Mouse (Mus musculus) mature B cell (primary cell): Measurements from ENCODE around the gene Myrf.

Experiments used
- in situ Hi-C: fragments of 300-500 bp; cut with MboI; formaldehyde crosslinking; loops from 2 replicates; pipeline ENCODE4 v1.14.3; 2019

The Myrf gene

GRCm38 (mm10) chr19:10208851-10209250, 31.7 kb downstream of the Myrf start:
- in situ Hi-C loops, result loop anchor here (10.0 kb wide), 1 partner anchor 294 kb away; no protein-coding TSS in a partner anchor

GRCm38 (mm10) chr19:10205051-10205450, 35.5 kb downstream of the Myrf start:
- in situ Hi-C loops, result loop anchor here (10.0 kb wide), 1 partner anchor 290 kb away; no protein-coding TSS in a partner anchor

GRCm38 (mm10) chr19:10204616-10205001, 35.9 kb downstream of the Myrf start:
- in situ Hi-C loops, result loop anchor here (10.0 kb wide), 1 partner anchor 290 kb away; no protein-coding TSS in a partner anchor

- in situ Hi-C loops, result loop anchor here (10.0 kb wide), 1 partner anchor 289 kb away; no protein-coding TSS in a partner anchor
Measured at GRCm38 (mm10) chr19:10203848-10204615, 36.5 kb downstream of the Myrf start, which contains the start of the genes Tmem258 and Fen1. TSS of gene Tmem258 (plus strand) at chr19:10204014. TSS of gene Fen1 (minus strand) at chr19:10204169.

- in situ Hi-C loops, result loop anchor here (10.0 kb wide), 1 partner anchor 288 kb away; no protein-coding TSS in a partner anchor
Measured at GRCm38 (mm10) chr19:10203146-10203847, 37.3 kb downstream of the Myrf start.

- in situ Hi-C loops, result loop anchor here (25.0 kb wide), 1 partner anchor 186 kb away; the partner anchor contains the start of genes Best1 and Rab3il1
Measured at GRCm38 (mm10) chr19:10198723-10199122, 41.8 kb downstream of the Myrf start.

GRCm38 (mm10) chr19:10198286-10198685, 42.3 kb downstream of the Myrf start:
- in situ Hi-C loops, result loop anchor here (25.0 kb wide), 1 partner anchor 186 kb away; the partner anchor contains the start of genes Best1 and Rab3il1

GRCm38 (mm10) chr19:10197130-10197529, 43.4 kb downstream of the Myrf start:
- in situ Hi-C loops, result loop anchor here (25.0 kb wide), 1 partner anchor 185 kb away; the partner anchor contains the start of genes Best1 and Rab3il1

- in situ Hi-C loops, result loop anchor here (25.0 kb wide), 1 partner anchor 183 kb away; the partner anchor contains the start of genes Best1 and Rab3il1
Measured at GRCm38 (mm10) chr19:10195252-10195651, 45.3 kb downstream of the Myrf start.

- in situ Hi-C loops, result loop anchor here (25.0 kb wide), 1 partner anchor 182 kb away; the partner anchor contains the start of genes Best1 and Rab3il1
Measured at GRCm38 (mm10) chr19:10194337-10194736, 46.2 kb downstream of the Myrf start.

GRCm38 (mm10) chr19:10191326-10191725, 49.2 kb downstream of the Myrf start:
- in situ Hi-C loops, result loop anchor here (25.0 kb wide), 1 partner anchor 179 kb away; the partner anchor contains the start of genes Best1 and Rab3il1

GRCm38 (mm10) chr19:10190796-10191195, 49.8 kb downstream of the Myrf start:
- in situ Hi-C loops, result loop anchor here (25.0 kb wide), 1 partner anchor 178 kb away; the partner anchor contains the start of genes Best1 and Rab3il1

- in situ Hi-C loops, result loop anchor here (25.0 kb wide), 1 partner anchor 178 kb away; the partner anchor contains the start of genes Best1 and Rab3il1
Measured at GRCm38 (mm10) chr19:10189940-10190339, 50.6 kb downstream of the Myrf start.

GRCm38 (mm10) chr19:10189022-10189421, 51.5 kb downstream of the Myrf start:
- in situ Hi-C loops, result loop anchor here (25.0 kb wide), 1 partner anchor 177 kb away; the partner anchor contains the start of genes Best1 and Rab3il1

GRCm38 (mm10) chr19:10188281-10188811, 52.2 kb downstream of the Myrf start:
- in situ Hi-C loops, result loop anchor here (25.0 kb wide), 1 partner anchor 176 kb away; the partner anchor contains the start of genes Best1 and Rab3il1

- in situ Hi-C loops, result loop anchor here (25.0 kb wide), 1 partner anchor 174 kb away; the partner anchor contains the start of genes Best1 and Rab3il1
Measured at GRCm38 (mm10) chr19:10186569-10186968, 54.0 kb downstream of the Myrf start.

GRCm38 (mm10) chr19:10185876-10186275, 54.7 kb downstream of the Myrf start:
- in situ Hi-C loops, result loop anchor here (25.0 kb wide), 1 partner anchor 174 kb away; the partner anchor contains the start of genes Best1 and Rab3il1

GRCm38 (mm10) chr19:10184096-10184495, 56.5 kb downstream of the Myrf start:
- in situ Hi-C loops, result loop anchor here (25.0 kb wide), 1 partner anchor 172 kb away; the partner anchor contains the start of genes Best1 and Rab3il1

- in situ Hi-C loops, result loop anchor here (25.0 kb wide), 1 partner anchor 171 kb away; the partner anchor contains the start of genes Best1 and Rab3il1
Measured at GRCm38 (mm10) chr19:10183299-10183983, 57.1 kb downstream of the Myrf start.

- in situ Hi-C loops, result loop anchor here (25.0 kb wide), 1 partner anchor 170 kb away; the partner anchor contains the start of genes Best1 and Rab3il1
Measured at GRCm38 (mm10) chr19:10182670-10183298, 57.8 kb downstream of the Myrf start, which contains the start of gene Fads1. TSS of gene Fads1 (plus strand) at chr19:10182888.
